ENCODE assay signal across 9 mouse cellular contexts in genomic region chr1:84935668-84936067, GRCm38 (mm10). TPM values are rescaled to one million over a fixed set of nuclear protein-coding genes. Genes with fewer than 3 reads are reported as not detected.
DNase-seq lines count a peak whose midpoint lies in the region; ATAC-seq and TF ChIP-seq lines count a peak whose summit lies in the region.
"Had no signal": no experiment of that assay in that cellular context is flagged by ENCODE, and none has a peak within 500 bp of the region (broad histone marks: within the 10 kb centered on the region; RNA-seq: fewer than 3 reads in every experiment).

No protein-coding gene starts in this region.

- H3K27me3 ChIP-seq in forebrain, embryonic 13.5 days = no peaks in the 10 kb centered on the region
- no peaks in the 10 kb centered on the region for H3K27me3 ChIP-seq in forebrain, embryonic 11.5 days (ENCODE audit: control insufficient read depth, insufficient read depth, low read length)
- no peaks in the 10 kb centered on the region for H3K27me3 ChIP-seq in cerebellum, adult 2 months (ENCODE audit: control insufficient read depth, insufficient read depth, low read length)

- H3K36me3 ChIP-seq in forebrain, embryonic 13.5 days (ENCODE audit: poor library complexity, severe bottlenecking) = no peaks in the 10 kb centered on the region
- no peaks in the 10 kb centered on the region for H3K36me3 ChIP-seq in forebrain, embryonic 11.5 days (ENCODE audit: control insufficient read depth, insufficient read depth, low read length)

- 0 out of 2 replicates have a peak overlapping the region, but pooled peaks have one; percentile 89 for H3K9ac ChIP-seq in forebrain, embryonic 13.5 days
- H3K9ac ChIP-seq in forebrain, embryonic 11.5 days (ENCODE audit: low read length) = no peak overlapping the region

- H3K27ac ChIP-seq in forebrain, embryonic 13.5 days = no peak overlapping the region
- no peak overlapping the region for H3K27ac ChIP-seq in forebrain, embryonic 11.5 days (ENCODE audit: low read depth, low read length)
- H3K27ac ChIP-seq in cerebellum, adult 2 months (ENCODE audit: insufficient read depth, low read length) = no peak overlapping the region

- DNase-seq in forebrain, embryonic 11.5 days (ENCODE audit: low spot score) = no peak
- peak; percentile 90 for DNase-seq in 416B (ENCODE audit: low read depth)
- DNase-seq in cerebellum, adult 2 months = peak; percentile 74 to 84
- peak; percentile 71 for DNase-seq in left cerebral cortex, adult 11 months (ENCODE audit: low spot score)
- DNase-seq in monocyte, adult 2 months (ENCODE audit: low read depth in 1 of 2, low spot score in 2 of 2) = peak; percentile 47 to 57

- WGBS in forebrain, embryonic 13.5 days = 68% methylated on average over 9 of the region's 9 CpGs
- WGBS in forebrain, embryonic 11.5 days = 81% methylated on average over 9 of the region's 9 CpGs
- 16% methylated on average over 9 of the region's 9 CpGs for WGBS in cerebellum, adult 2 months

- no peak for ATAC-seq in forebrain, embryonic 13.5 days
- ATAC-seq in forebrain, embryonic 11.5 days (replicated peaks; ENCODE audit: low FRiP score) = no peak
- ATAC-seq in granulocyte monocyte progenitor cell, adult 5-6 weeks (replicated peaks; ENCODE audit: poor library complexity, severe bottlenecking) = peak; percentile 89
- no peak for ATAC-seq in activated CD4-positive, CD25-positive, alpha-beta regulatory T cell, adult 4 months

- no peak for TF ChIP-seq POLR2A in cerebellum, adult 2 months (IDR thresholded peaks at IDR 0.05; ENCODE audit: borderline replicate concordance, insufficient read depth, low read length)

- H3K4me3 ChIP-seq in forebrain, embryonic 13.5 days = peak overlapping the region; percentile 71; the same call in 1 of the 2 replicates
- no peak overlapping the region for H3K4me3 ChIP-seq in forebrain, embryonic 11.5 days (ENCODE audit: low read depth, low read length)
- H3K4me3 ChIP-seq in cerebellum, adult 2 months (replicated peaks; ENCODE audit: insufficient read depth, low read depth, low read length) = no peak overlapping the region
- H3K4me3 ChIP-seq: erythroblast, embryonic 14.5 days had no signal

- peak overlapping the region; percentile 70 for H3K4me2 ChIP-seq in forebrain, embryonic 13.5 days
- no peak overlapping the region for H3K4me2 ChIP-seq in forebrain, embryonic 11.5 days (ENCODE audit: low read depth, low read length, severe bottlenecking)

- TF ChIP-seq CTCF in cerebellum, adult 2 months (IDR thresholded peaks at IDR 0.05; ENCODE audit: borderline replicate concordance, insufficient read depth, low read depth, low read length) = no peak

- H3K9me3 ChIP-seq in forebrain, embryonic 13.5 days (replicated peaks) = no peaks in the 10 kb centered on the region
- H3K9me3 ChIP-seq in forebrain, embryonic 11.5 days (ENCODE audit: control insufficient read depth, low read length) = no peaks in the 10 kb centered on the region

- peaks cover 10% of the 10 kb centered on the region for H3K4me1 ChIP-seq in forebrain, embryonic 13.5 days
- H3K4me1 ChIP-seq in forebrain, embryonic 11.5 days (replicated peaks; ENCODE audit: control insufficient read depth, insufficient read depth, low read length) = no peaks in the 10 kb centered on the region
- H3K4me1 ChIP-seq in cerebellum, adult 2 months (ENCODE audit: control insufficient read depth, insufficient read depth, low read length) = peaks cover 5% of the 10 kb centered on the region; the same call in 1 of the 2 replicates

RNA-seq across cellular contexts. Expression of gene Slc16a14, which starts 0.7 kb away (rescaled TPM):
- 10.9 and 15.6 TPM in 2 replicates for polyA plus RNA-seq in forebrain, embryonic 13.5 days (2015; fragmentation: Nextera tagmentation; extraction: Ambion mirVana)
- polyA plus RNA-seq in forebrain, embryonic 11.5 days (2014; fragmentation: Nextera tagmentation; extraction: Ambion mirVana) = 3.0 and 4.5 TPM in 2 replicates
- polyA plus RNA-seq in cerebellum, adult 2 months (2012; rRNA removed) = 4.9 and 5.0 TPM in 2 replicates
- not detected in 2 replicates for total RNA-seq in granulocyte monocyte progenitor cell, adult 5-6 weeks (2014; fragmentation: Nextera tagmentation)
- not detected in 2 replicates for total RNA-seq in granulocyte monocyte progenitor cell, adult 5-6 weeks (2017)
- polyA plus RNA-seq in activated CD4-positive, CD25-positive, alpha-beta regulatory T cell, adult 4 months (2017; shearing (Covaris generic)) = not detected
- polyA plus RNA-seq: erythroblast, embryonic 14.5 days had no signal
